Mouse (Mus musculus) layer of hippocampus, adult 8-10 months (tissue): ENCODE results near the gene Gm10322. TPM values are rescaled to one million over a fixed set of nuclear protein-coding genes. Genes with fewer than 3 reads are reported as not detected.

Experiments
- DNase-seq, 2 experiments: peaks; one replicate each; pipeline ENCODE4 v3.0.0; 2022; ENCODE audit warnings: low spot score in 2 of 2
- total RNA-seq, 4 experiments: library from RNA; stranded (reverse); gene quantifications; 2 replicates each; pipeline ENCODE4 v1.2.4; 2022

Gene Gm10322
- total RNA-seq, 4 experiments from 2014 or later: not detected

DNA sequence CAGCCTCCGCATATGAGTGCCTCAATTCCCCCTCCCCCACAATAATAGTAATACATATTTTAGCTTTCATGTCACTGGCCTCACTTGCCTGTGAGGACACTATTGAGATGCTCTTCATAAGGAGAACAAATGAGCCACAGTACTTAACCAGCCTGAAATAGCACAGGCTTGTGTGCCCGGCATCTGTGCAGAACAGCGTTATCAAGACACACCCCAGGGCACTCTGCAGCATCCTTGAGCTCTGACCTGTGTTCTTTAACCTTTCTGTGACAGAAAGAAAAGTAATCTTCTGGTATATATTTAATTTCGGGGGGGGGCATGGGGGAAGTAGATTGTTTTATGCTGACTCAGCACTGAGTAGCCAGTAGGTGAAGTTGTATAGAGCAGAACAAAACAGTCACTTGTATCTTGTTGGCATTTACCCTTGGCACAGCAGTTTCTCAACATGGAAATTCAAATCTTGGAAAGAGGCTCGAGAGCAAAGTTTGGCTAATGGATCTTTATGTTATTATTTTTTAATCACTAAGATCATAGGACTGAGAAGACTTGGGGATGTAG is 31.0 kb downstream of the Gm10322 start:
- no peak for DNase-seq

DNA sequence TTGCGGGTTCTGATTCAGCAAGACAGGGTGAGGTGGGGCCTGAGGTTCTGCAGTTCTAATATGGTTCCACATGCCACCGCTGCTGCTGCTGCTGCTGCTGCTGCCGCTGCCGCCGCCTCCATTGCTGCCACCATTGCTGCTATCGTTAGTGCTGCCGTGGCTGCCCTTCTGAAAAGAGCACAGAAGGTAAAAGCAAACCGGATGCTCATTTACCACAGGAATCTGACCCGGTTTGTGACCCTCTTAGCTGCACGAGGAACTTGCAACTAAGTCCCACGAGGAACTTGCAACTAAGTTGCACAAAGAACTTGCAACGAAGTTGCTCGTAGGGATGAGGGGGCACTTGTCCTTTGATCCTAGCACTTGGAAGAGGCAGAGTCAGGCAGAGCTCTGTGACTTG is 40.9 kb downstream of the Gm10322 start:
- no peak for DNase-seq

DNA sequence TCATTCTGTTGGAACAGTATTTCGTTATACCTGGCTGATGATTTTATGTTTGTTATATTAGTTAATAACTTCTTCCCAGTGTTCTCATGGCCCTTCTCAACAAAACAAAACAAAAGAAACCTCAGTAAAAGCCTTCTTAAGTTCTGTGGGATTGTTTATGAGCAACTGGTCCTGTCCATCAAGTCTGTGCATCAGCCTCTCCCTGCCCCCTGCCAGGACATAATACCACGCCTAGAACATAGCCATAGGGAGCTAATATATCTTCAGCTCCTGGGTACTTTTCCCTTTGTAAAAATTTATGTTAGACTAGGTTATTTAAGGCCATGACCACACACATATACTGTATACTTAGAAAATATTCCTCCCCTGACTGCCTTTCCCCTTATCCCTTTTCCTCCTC is 48.9 kb downstream of the Gm10322 start:
- DNase-seq: no peak

DNA sequence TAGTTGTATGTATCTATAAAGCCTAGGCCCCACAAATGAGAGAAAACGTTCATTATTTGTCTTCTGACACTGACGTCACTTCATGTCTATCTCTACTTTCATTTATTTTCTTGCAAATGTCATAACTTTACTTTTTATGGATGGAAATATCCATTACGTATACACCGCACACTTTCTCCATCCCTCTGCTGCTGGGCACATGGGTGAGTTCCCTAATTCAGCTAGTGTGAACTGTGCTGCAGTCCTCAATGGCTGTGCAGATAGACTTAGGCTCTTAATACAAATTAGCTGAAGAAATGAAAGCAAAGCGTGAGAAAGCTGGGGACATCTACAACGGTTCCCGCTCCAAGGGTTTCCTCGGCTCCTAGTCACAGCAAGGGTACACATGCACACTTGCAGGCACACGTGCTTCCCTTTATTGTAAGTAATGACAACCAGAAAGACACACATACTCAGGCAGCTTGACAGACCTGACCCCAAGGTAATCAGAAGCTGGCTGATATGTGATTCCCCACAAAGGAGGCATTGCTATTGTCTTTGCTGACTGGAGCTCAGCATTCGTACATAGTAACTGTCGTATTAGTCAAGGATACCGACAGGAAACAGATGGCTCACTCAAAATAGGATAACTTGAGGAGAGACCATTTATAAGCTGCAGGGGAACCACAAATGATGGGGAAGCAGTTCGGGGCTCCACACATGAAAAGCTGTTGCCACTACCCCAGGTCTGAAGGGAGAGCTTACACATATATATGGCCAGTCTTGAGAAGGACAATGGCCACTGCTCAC is 49.8 kb downstream of the Gm10322 start:
- DNase-seq: peak; percentile 7 to 8

Other genes with a start within 250 kb of the Gm10322 start
- 10 to 100 TPM; 11.3 to 59.5 (median 37.4) TPM for gene Gm10273, start 220.4 kb upstream of the Gm10322 start, total RNA-seq
- not detected for gene Pla2g12b, start 212.4 kb upstream of the Gm10322 start, total RNA-seq
- under 1 TPM in 1 of 4 experiments, not detected in 3; 0.31 TPM for gene Oit3, start 174.3 kb upstream of the Gm10322 start, total RNA-seq
- 10 to 100 TPM; 45.3 to 51.6 (median 47.1) TPM for gene Mcu, start 629 bp downstream of the Gm10322 start, total RNA-seq
- 10 to 100 TPM; 94.7 to 97.4 (median 96.4) TPM for gene Micu1, start 86.4 kb downstream of the Gm10322 start, total RNA-seq